10 mouse cellular contexts compared by ENCODE assay signal in the genomic region with DNA sequence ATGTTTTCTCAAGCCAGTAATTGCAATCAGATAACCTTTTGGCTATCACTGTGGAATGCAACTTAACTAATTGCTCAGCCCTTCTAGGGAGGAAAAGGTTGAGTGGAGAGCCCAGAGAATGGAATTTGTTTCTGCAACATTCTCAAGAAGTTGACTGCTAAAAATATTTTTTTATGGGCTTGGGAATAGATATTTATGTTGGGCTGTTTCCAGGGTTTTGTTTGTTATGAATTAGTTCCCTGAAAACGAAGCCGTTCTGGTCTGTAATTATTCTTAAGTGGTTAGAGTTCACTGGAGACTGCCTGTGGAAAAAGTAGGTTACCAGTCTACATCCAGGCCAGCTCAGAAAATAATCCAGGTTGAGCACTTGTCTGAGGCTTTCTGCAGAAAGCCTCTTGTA. TPM values are rescaled to one million over a fixed set of nuclear protein-coding genes. Genes with fewer than 3 reads are reported as not detected.
A peak's percentile ranks its signal among the peaks of the same experiment; 100 is the strongest.
DNase-seq lines count a peak whose midpoint lies in the region; ATAC-seq and TF ChIP-seq lines count a peak whose summit lies in the region.
"Had no signal": no experiment of that assay in that cellular context is flagged by ENCODE, and none has a peak within 500 bp of the region (broad histone marks: within the 10 kb centered on the region; RNA-seq: fewer than 3 reads in every experiment).

No protein-coding gene starts in this region.

- H3K9ac ChIP-seq in liver, adult 2 months (ENCODE audit: low read depth, low read length) = no peak overlapping the region
- H3K9ac ChIP-seq in liver, embryonic 12.5 days = no peak overlapping the region
- peak overlapping the region; percentile 54; the same call in 1 of the 2 replicates for H3K9ac ChIP-seq in heart, embryonic 13.5 days
- no peak overlapping the region for H3K9ac ChIP-seq in kidney, postnatal 0 days (ENCODE audit: low read depth, low read length)
- H3K9ac ChIP-seq in neural tube, embryonic 15.5 days (replicated peaks) = no peak overlapping the region

- H3K4me2 ChIP-seq in liver, embryonic 12.5 days = no peak overlapping the region
- H3K4me2 ChIP-seq in heart, embryonic 13.5 days = peak overlapping the region; percentile 98
- peak overlapping the region; percentile 84 for H3K4me2 ChIP-seq in kidney, postnatal 0 days (ENCODE audit: low read length)
- H3K4me2 ChIP-seq in neural tube, embryonic 15.5 days = peak overlapping the region; percentile 99

- peaks cover 6% of the 10 kb centered on the region for H3K4me1 ChIP-seq in liver, adult 2 months (ENCODE audit: control insufficient read depth, insufficient read depth, low read length)
- peaks cover 15% of the 10 kb centered on the region for H3K4me1 ChIP-seq in liver, embryonic 12.5 days
- H3K4me1 ChIP-seq in heart, embryonic 13.5 days = peaks cover 18% of the 10 kb centered on the region; the same call in 1 of the 2 replicates
- peaks cover 6% of the 10 kb centered on the region; the same call in 1 of the 2 replicates for H3K4me1 ChIP-seq in kidney, postnatal 0 days (replicated peaks; ENCODE audit: insufficient read depth, low read length)
- peaks cover 26% of the 10 kb centered on the region for H3K4me1 ChIP-seq in neural tube, embryonic 15.5 days

- TF ChIP-seq POLR2A in liver, adult 2 months (IDR thresholded peaks at IDR 0.05; ENCODE audit: extremely low read depth, insufficient read depth, low read length) = no peak

- no peaks in the 10 kb centered on the region for H3K79me2 ChIP-seq in liver, adult 2 months (ENCODE audit: control insufficient read depth, insufficient read depth, low read length)

- no peak for ATAC-seq in liver, embryonic 12.5 days
- ATAC-seq in heart, embryonic 13.5 days (ENCODE audit: extremely low read depth, insufficient number of reproducible peaks, low FRiP score, low TSS enrichment) = no peak
- ATAC-seq in kidney, postnatal 0 days (replicated peaks; ENCODE audit: low FRiP score, low read depth) = no peak; the same call in 1 of the 2 replicates
- ATAC-seq in neural tube, embryonic 15.5 days (ENCODE audit: low FRiP score) = no peak
- no peak for ATAC-seq in erythroblast, adult 5-6 weeks (replicated peaks; ENCODE audit: low FRiP score, poor library complexity, severe bottlenecking)

- DNase-seq in liver, adult 2 months (ENCODE audit: extremely low read depth, low read depth, low spot score) = peak; percentile 31
- peak; percentile 95 for DNase-seq in kidney, postnatal 0 days (ENCODE audit: low spot score)
- no peak for DNase-seq in cerebellum, adult 9-11 months
- no peak for DNase-seq in thymus, postnatal 4 days
- DNase-seq: cerebellum, postnatal 10 days had no signal

- no peak overlapping the region for H3K4me3 ChIP-seq in liver, adult 2 months (ENCODE audit: insufficient read depth, low read depth, low read length)
- no peak overlapping the region for H3K4me3 ChIP-seq in liver, embryonic 12.5 days
- H3K4me3 ChIP-seq in heart, embryonic 13.5 days = peak overlapping the region; percentile 68
- H3K4me3 ChIP-seq in kidney, postnatal 0 days (replicated peaks; ENCODE audit: low read depth, low read length) = peak overlapping the region; percentile 69
- no peak overlapping the region for H3K4me3 ChIP-seq in neural tube, embryonic 15.5 days (replicated peaks)

- TF ChIP-seq CTCF in liver, adult 2 months (IDR thresholded peaks at IDR 0.05; ENCODE audit: low read depth, low read length) = no peak
- TF ChIP-seq CTCF in kidney, postnatal 0 days (IDR thresholded peaks at IDR 0.05; ENCODE audit: low read depth) = no peak

- no peaks in the 10 kb centered on the region for H3K9me3 ChIP-seq in liver, embryonic 12.5 days (replicated peaks)
- no peaks in the 10 kb centered on the region for H3K9me3 ChIP-seq in heart, embryonic 13.5 days
- H3K9me3 ChIP-seq in kidney, postnatal 0 days (replicated peaks; ENCODE audit: low read length) = no peaks in the 10 kb centered on the region
- H3K9me3 ChIP-seq in neural tube, embryonic 15.5 days (replicated peaks) = no peaks in the 10 kb centered on the region

- 24% methylated on average over 2 of the region's 2 CpGs for WGBS in liver, adult 2 months
- WGBS in liver, embryonic 12.5 days (ENCODE audit: insufficient replicate concordance) = 63% methylated on average over 2 of the region's 2 CpGs
- WGBS in heart, embryonic 13.5 days = 43% methylated on average over 2 of the region's 2 CpGs
- WGBS in kidney, postnatal 0 days = 3% methylated on average over 2 of the region's 2 CpGs
- WGBS in neural tube, embryonic 15.5 days = 69% methylated on average over 2 of the region's 2 CpGs

- no peaks in the 10 kb centered on the region for H3K27me3 ChIP-seq in liver, adult 2 months (ENCODE audit: control insufficient read depth, insufficient read depth, low read length)
- H3K27me3 ChIP-seq in liver, embryonic 12.5 days (replicated peaks) = peaks cover 51% of the 10 kb centered on the region
- peaks cover 7% of the 10 kb centered on the region; the same call in 1 of the 2 replicates for H3K27me3 ChIP-seq in heart, embryonic 13.5 days (replicated peaks)
- H3K27me3 ChIP-seq in kidney, postnatal 0 days (ENCODE audit: insufficient read depth, low read length) = no peaks in the 10 kb centered on the region
- H3K27me3 ChIP-seq in neural tube, embryonic 15.5 days (replicated peaks) = no peaks in the 10 kb centered on the region

- H3K36me3 ChIP-seq in liver, adult 2 months (ENCODE audit: control insufficient read depth, insufficient read depth, low read length) = no peaks in the 10 kb centered on the region
- 0 out of 2 replicates have a peak, but pooled peaks cover 3% of the 10 kb centered on the region for H3K36me3 ChIP-seq in liver, embryonic 12.5 days
- no peaks in the 10 kb centered on the region for H3K36me3 ChIP-seq in heart, embryonic 13.5 days
- H3K36me3 ChIP-seq in kidney, postnatal 0 days (ENCODE audit: insufficient read depth, low read length) = 0 out of 2 replicates have a peak, but pooled peaks cover 2% of the 10 kb centered on the region
- no peaks in the 10 kb centered on the region for H3K36me3 ChIP-seq in neural tube, embryonic 15.5 days

- H3K27ac ChIP-seq in liver, adult 2 months (replicated peaks; ENCODE audit: insufficient read depth, low read depth, low read length) = no peak overlapping the region
- H3K27ac ChIP-seq in liver, embryonic 12.5 days = no peak overlapping the region
- 0 out of 2 replicates have a peak overlapping the region, but pooled peaks have one; percentile 9 for H3K27ac ChIP-seq in heart, embryonic 13.5 days (replicated peaks)
- peak overlapping the region; percentile 87 for H3K27ac ChIP-seq in kidney, postnatal 0 days
- no peak overlapping the region for H3K27ac ChIP-seq in neural tube, embryonic 15.5 days (replicated peaks)
- H3K27ac ChIP-seq: macrophage had no signal

RNA-seq across cellular contexts. Expression of a gene that starts 1.6 kb away (rescaled TPM):
- 0.67 TPM in 1 of 2 replicates, not detected in the other for total RNA-seq in liver, adult 2 months (2014; rRNA removed)
- polyA plus RNA-seq in liver, adult 2 months (2012; rRNA removed) = 0.52 and 0.87 TPM in 2 replicates
- 3.2 and 3.8 TPM in 2 replicates for polyA plus RNA-seq in liver, embryonic 12.5 days (2016; fragmentation: Nextera tagmentation; extraction: Ambion mirVana)
- 8.1 and 10.7 TPM in 2 replicates for polyA plus RNA-seq in heart, embryonic 13.5 days (2015; fragmentation: Nextera tagmentation; extraction: Ambion mirVana)
- polyA plus RNA-seq in kidney, postnatal 0 days (2015; fragmentation: Nextera tagmentation; extraction: Ambion mirVana) = 112 and 115 TPM in 2 replicates
- polyA plus RNA-seq in neural tube, embryonic 15.5 days (2015; fragmentation: Nextera tagmentation; extraction: Ambion mirVana) = 12.7 and 15.2 TPM in 2 replicates
- total RNA-seq in erythroblast, adult 5-6 weeks (2015; ENCODE audit: low replicate concordance) = not detected in 2 replicates
- total RNA-seq in erythroblast, adult 5-6 weeks (2017; ENCODE audit: low replicate concordance) = not detected in 2 replicates
- polyA plus RNA-seq: macrophage had no signal

RNA-seq across cellular contexts. Expression of a gene that starts 13.8 kb away (rescaled TPM):
- 147 and 154 TPM in 2 replicates for total RNA-seq in liver, adult 2 months (2014; rRNA removed)
- polyA plus RNA-seq in liver, adult 2 months (2012; rRNA removed) = 24.5 and 28.3 TPM in 2 replicates
- polyA plus RNA-seq in liver, embryonic 12.5 days (2016; fragmentation: Nextera tagmentation; extraction: Ambion mirVana) = 520 and 529 TPM in 2 replicates
- 348 and 372 TPM in 2 replicates for polyA plus RNA-seq in heart, embryonic 13.5 days (2015; fragmentation: Nextera tagmentation; extraction: Ambion mirVana)
- polyA plus RNA-seq in kidney, postnatal 0 days (2015; fragmentation: Nextera tagmentation; extraction: Ambion mirVana) = 604 and 688 TPM in 2 replicates
- 337 and 386 TPM in 2 replicates for polyA plus RNA-seq in neural tube, embryonic 15.5 days (2015; fragmentation: Nextera tagmentation; extraction: Ambion mirVana)
- 373 and 491 TPM in 2 replicates for total RNA-seq in erythroblast, adult 5-6 weeks (2015; ENCODE audit: low replicate concordance)
- total RNA-seq in erythroblast, adult 5-6 weeks (2017; ENCODE audit: low replicate concordance) = 439 and 475 TPM in 2 replicates

RNA-seq across cellular contexts. Expression of a gene that starts 51.7 kb away (rescaled TPM):
- 16.3 and 16.5 TPM in 2 replicates for total RNA-seq in liver, adult 2 months (2014; rRNA removed)
- polyA plus RNA-seq in liver, adult 2 months (2012; rRNA removed) = 6.7 and 6.9 TPM in 2 replicates
- 13.6 and 13.9 TPM in 2 replicates for polyA plus RNA-seq in liver, embryonic 12.5 days (2016; fragmentation: Nextera tagmentation; extraction: Ambion mirVana)
- 11.0 and 11.1 TPM in 2 replicates for polyA plus RNA-seq in heart, embryonic 13.5 days (2015; fragmentation: Nextera tagmentation; extraction: Ambion mirVana)
- polyA plus RNA-seq in kidney, postnatal 0 days (2015; fragmentation: Nextera tagmentation; extraction: Ambion mirVana) = 18.7 and 20.0 TPM in 2 replicates
- polyA plus RNA-seq in neural tube, embryonic 15.5 days (2015; fragmentation: Nextera tagmentation; extraction: Ambion mirVana) = 14.4 and 16.8 TPM in 2 replicates
- total RNA-seq in erythroblast, adult 5-6 weeks (2015; ENCODE audit: low replicate concordance) = 7.9 and 8.6 TPM in 2 replicates
- total RNA-seq in erythroblast, adult 5-6 weeks (2017; ENCODE audit: low replicate concordance) = 7.1 and 11.2 TPM in 2 replicates

Comparison
In these comparisons a context has a peak if more than half of its experiments do, and no peak if none do; other contexts are left out.
1. RNA of a gene that starts 13.8 kb away (polyA plus RNA-seq): 604 to 688 TPM in kidney, postnatal 0 days, 520 to 529 TPM in liver, embryonic 12.5 days, 348 to 372 TPM in heart, embryonic 13.5 days and 337 to 386 TPM in neural tube, embryonic 15.5 days; 24.5 to 28.3 TPM in liver, adult 2 months; every median in the first group is over 10 times any median in the second.
2. DNase-seq: peak in liver, adult 2 months (single experiment) and kidney, postnatal 0 days (single experiment); none in cerebellum, adult 9-11 months (single experiment) and thymus, postnatal 4 days (single experiment).
3. H3K27ac ChIP-seq: peak in heart, embryonic 13.5 days (single experiment) and kidney, postnatal 0 days (single experiment); none in liver, adult 2 months (single experiment), liver, embryonic 12.5 days (single experiment) and neural tube, embryonic 15.5 days (single experiment).
4. H3K4me3 ChIP-seq: peak in heart, embryonic 13.5 days (single experiment) and kidney, postnatal 0 days (single experiment); none in liver, adult 2 months (single experiment), liver, embryonic 12.5 days (single experiment) and neural tube, embryonic 15.5 days (single experiment).